Mouse (Mus musculus) inflammation-experienced regulatory T-cells, adult 6 months (primary cell): Measurements from ENCODE around the gene Lclat1. TPM values are rescaled to one million over a fixed set of nuclear protein-coding genes. Genes with fewer than 3 reads are reported as not detected.
"Not testable (repeated sequence)": the region's sequence is repeated elsewhere in the genome, so short reads cannot be mapped to it uniquely, and the experiment has no call there.

Experiments
- ATAC-seq: one replicate; pipeline ENCODE4 v1.8.0; 2017
- polyA plus RNA-seq, 3 experiments: library from polyadenylated mRNA; unstranded; fragments of 100-300 nt; shearing (Covaris generic); gene quantifications; one replicate each; pipeline ENCODE4 v1.2.1; 2017

Gene Lclat1
- polyA plus RNA-seq, 3 experiments from 2014 or later = 53.4 to 55.6 (median 53.7) TPM

GRCm38 (mm10) chr17:73142445-73142844 lies 34.7 kb downstream of the Lclat1 start:
- peak; percentile 55 for ATAC-seq

DNA sequence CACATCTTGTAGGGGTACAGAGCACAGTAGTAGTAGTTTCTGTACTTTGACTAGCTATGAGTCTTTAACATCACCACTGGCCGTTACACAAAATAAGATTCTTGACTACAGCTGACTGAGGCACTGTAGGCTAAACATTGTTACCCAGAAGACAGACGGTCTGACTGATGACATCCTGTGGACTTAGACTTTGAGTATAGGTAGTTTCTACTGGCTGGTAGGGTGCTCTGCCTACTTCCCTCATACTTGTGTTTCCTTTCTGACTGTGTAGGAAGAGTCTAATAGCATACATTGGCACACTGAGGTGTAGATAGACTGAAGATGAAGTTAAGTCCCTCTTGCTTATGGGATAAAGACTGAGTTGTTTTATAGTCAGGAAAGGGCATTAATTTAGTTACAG lies 37.6 kb downstream of the Lclat1 start:
- ATAC-seq = peak; percentile 77

DNA sequence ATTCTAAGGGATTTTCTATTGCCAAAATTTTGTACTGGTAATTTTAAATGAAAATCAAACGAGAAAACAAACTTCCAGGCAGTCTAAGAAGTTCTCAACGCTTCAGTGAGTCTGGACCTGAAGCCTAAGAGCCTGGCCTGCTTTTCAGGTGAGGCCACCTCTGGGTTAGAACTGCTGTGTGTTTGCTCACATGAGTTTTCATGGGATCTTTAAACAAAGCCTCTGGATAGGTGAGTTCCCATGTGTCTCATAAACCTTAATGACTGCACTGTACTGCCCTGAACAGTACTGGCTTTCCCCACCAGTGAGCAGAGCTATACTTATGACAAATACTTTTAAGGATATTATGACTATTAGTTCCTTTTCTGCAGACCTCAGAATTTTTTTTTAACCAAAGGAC lies 40.8 kb downstream of the Lclat1 start:
- no peak for ATAC-seq

DNA sequence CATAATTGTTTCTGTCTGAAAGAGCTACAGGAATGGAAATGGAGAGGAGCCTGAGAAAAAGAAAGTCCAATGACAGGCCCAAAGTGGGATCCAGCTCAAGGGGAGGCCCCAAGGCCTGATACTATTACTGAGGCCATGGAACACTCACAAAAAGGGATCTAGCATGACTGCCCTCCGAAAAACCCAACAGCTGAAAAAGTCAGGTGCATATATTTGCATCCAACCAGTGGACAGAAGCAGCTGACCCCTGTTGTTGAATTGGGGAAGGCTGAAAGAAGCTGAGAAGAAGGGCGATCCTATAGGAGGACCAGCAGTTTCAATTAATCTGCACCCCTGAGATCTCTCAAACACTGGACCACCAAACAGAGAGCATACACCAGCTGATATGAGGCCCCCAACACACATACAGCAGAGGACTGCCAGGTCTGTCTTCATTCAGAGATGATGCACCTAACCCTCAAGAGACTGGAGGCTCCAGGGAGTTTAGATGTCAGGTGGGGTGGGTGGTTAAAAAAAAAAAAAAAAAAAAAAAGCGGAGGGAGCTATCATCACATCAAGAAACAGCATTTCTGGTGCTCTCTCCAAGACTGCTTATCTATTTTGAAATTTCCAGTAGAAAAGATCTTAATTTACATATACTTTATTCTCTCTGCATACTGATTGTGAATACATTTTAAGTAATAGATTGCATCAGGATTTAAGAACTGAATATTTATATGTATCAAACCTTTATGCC lies 45.2 kb downstream of the Lclat1 start:
- not testable (repeated sequence) for ATAC-seq

DNA sequence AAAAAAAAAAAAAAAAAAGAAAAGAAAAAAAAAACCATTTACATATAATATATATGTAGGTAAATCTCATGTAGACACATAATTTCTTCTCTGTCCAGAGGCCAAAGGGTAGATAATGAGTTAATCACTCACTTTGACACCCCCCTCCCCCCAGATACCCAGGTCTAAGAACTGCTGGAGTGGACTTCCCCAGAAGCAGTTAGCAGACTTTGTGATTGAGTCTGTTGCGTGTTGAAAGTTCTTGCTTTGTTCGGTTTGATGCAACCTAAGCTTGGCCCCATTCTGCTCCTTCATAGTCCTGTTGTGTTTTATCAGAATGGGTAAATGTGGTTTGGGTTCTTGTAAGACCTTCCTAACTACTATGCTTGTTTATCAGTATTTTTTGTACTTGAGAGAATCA lies 45.9 kb downstream of the Lclat1 start:
- peak; percentile 47 for ATAC-seq

DNA sequence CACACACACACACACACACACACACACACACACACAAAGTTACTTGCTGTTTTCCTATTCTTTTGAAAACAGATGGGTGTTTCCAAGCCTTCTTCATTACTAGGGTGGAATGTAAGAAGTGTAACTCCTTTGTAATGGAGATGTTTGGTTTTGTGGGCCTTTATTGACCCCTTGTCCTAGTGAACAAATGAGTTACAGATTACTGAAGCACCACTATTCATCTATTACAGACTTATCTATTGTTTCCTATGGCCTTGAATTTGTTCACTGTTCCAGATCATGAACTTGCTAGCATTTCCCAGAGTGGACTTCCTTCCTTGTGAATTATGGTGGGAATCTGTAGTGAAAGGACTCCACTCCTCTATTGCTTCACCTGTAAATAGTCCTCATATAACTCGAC lies 48.8 kb downstream of the Lclat1 start:
- ATAC-seq = no peak

GRCm38 (mm10) chr17:73161795-73162194 lies 54.0 kb downstream of the Lclat1 start:
- ATAC-seq = peak; percentile 31

GRCm38 (mm10) chr17:73162445-73163208 lies 54.8 kb downstream of the Lclat1 start:
- ATAC-seq = peak; percentile 71

DNA sequence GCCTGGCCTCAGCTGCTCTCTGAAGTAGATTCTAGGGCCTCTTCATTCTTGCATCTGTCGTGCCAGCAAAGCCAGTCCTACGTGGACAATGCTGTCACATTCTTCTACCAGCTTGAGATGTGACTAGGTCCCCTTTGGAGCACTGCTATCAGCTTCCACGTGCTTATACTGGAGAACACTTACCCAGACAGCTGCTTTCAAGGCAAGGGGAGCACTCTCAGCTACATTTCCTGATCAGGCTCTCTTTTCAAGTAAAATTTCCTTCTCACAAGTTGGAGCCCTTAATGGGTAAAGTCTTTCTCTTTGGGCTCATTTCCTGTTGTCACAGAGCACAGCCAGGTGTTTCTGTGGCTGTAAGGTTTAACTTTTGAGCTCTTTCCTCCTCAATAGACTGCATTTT lies 55.8 kb downstream of the Lclat1 start:
- peak; percentile 51 for ATAC-seq

DNA sequence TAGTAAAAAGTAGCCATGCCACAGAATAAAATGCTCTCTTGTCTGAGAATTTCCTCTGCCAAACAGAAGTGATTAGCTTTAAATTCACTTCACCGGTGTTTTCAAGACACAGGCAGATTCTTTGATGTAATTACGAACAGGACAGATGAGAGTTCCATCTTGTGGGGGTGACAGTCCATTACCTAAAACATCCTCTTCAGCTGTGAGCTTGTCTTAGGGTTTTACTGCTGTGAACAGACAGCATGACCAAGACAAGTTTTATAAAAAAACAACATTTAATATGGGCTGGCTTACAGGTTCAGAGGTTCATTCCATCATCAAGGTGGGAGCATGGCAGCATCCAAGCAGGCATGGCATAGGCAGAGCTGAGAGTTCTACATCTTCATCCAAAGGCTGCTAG lies 56.3 kb downstream of the Lclat1 start:
- ATAC-seq = peak; percentile 16

- peak; percentile 44 for ATAC-seq
These were observed 61.7 kb downstream of the Lclat1 start for GRCm38 (mm10) chr17:73169461-73169860.

- no peak for ATAC-seq
These were observed 62.4 kb downstream of the Lclat1 start for GRCm38 (mm10) chr17:73170141-73170540.

- ATAC-seq = peak; percentile 78
These were observed 66.3 kb downstream of the Lclat1 start for GRCm38 (mm10) chr17:73174083-73174562.

- peak; percentile 29 for ATAC-seq
These were observed 67.9 kb downstream of the Lclat1 start for GRCm38 (mm10) chr17:73175720-73176119.

- ATAC-seq = no peak
These were observed 69.3 kb downstream of the Lclat1 start for GRCm38 (mm10) chr17:73177079-73177478.

- no peak for ATAC-seq
These were observed 79.1 kb downstream of the Lclat1 start for GRCm38 (mm10) chr17:73186929-73187328.

DNA sequence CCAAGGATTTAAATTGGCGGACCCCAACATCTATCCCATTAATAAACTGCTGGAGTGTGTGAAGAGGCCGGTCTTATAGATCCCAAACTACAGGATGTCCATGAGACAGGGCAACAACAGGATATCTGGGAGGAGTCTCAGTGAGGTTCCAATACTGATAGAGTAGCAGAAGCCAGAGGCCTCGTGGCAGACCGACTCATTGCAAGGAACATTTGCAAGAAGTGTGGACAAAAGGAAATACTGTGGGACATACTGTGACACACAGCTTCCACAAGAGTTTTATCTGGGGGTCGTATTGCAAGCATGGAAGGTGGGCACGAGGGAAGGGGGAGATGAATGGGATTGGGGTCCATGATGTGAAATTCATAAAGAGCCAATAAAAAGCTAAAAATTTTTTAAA lies 86.4 kb downstream of the Lclat1 start:
- ATAC-seq = no peak

DNA sequence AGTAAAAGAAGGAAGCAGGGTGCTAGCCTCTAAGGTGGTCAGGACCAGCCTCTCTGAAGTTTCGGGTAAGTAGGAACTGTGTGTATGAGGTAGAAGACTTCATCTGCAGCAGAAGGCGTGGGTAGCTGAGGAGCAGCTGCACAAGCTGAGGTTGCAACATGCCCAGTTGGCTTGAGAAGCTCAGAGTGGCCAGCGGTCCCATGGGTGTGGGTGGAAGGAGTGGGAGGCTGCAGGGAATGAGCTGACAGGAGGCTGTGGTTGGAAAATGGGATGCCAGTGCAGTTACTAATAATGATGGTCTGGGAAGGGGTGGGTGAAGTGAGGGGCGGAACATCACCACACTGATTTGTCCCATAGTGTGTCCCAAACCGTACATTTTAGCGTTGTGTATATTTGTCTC lies 86.8 kb downstream of the Lclat1 start:
- ATAC-seq = no peak

DNA sequence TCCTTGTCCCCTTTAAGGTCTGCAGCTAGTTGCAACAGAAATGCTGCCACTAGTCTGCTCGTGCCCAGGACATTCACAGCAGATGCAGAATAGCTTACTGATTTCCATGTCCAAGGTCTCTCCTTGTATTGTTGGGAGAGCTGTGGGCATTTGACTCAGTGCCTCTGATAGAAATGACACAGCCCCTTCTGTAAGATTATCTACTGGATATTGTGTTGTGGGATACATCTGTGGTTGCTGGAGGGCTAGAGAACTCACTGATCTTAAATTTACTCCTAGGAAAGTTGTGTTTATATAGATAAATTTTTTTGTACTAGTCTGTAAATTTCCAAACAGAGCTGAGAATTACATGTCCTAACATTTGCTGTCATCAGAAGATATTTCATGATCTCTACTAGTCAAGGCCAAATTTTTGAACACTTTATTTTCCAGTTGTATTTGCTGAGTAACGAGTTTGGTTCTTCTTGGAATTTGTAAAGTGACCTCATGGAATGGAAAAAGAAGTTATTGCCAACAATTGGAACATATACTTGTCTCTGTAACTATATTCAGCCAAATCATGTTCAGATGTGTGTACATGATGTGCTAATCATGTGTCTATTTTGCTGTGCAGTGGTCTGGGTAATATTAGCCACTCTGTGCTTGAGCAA lies 87.4 kb downstream of the Lclat1 start:
- ATAC-seq = no peak

- ATAC-seq = peak; percentile 21
These were observed 88.4 kb downstream of the Lclat1 start for GRCm38 (mm10) chr17:73196139-73196538.

DNA sequence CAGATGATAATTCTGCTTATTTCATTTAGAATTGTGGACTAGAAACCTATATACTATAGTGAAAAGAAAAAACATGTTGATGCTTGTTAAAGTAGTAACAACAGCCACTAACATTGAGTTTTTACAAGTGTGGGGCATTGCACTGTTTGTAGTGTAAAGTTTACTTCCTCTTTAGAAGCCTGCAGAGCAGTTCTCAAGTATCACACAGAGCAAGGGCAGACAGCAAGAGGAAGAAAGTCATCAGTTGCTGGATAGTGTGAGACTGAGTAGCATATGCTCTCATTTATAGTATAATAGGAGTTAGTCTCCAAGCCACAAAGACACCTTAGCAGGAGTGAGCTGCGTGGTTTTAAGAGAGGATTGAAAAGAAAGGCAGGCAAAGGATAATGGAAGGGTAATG lies 89.9 kb downstream of the Lclat1 start:
- ATAC-seq = no peak

GRCm38 (mm10) chr17:73199387-73199786 lies 91.6 kb downstream of the Lclat1 start:
- peak; percentile 52 for ATAC-seq

DNA sequence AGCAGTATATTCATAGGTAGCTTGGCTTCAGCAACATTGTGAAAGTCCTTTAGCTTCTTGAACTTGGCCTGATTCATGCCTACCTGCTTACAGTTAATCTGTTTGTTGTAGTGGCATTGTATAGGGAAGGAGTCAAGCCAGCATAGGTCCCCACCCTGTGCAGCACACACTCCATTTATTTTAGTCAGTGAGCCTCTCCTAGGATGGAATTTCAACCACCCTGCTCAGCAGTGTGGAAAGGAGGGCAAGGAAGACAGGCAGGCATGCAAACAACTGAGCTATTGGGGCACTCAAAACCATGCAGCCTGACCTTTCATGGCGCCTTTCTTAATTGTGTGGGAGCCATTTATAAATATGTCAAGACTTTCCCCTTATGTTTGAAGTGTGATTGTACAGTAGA lies 92.6 kb downstream of the Lclat1 start:
- no peak for ATAC-seq
